Mouse (Mus musculus) myocyte (in vitro differentiated cells): ENCODE data around the gene Thsd7a. TPM values are rescaled to one million over a fixed set of nuclear protein-coding genes. Genes with fewer than 3 reads are reported as not detected.

Experiments
- H3K27me3 ChIP-seq: one replicate; pipeline ENCODE4 v1.6.1; 2011; ENCODE audit not compliant: control insufficient read depth, insufficient read depth, insufficient read length
- H3K36me3 ChIP-seq: one replicate; pipeline ENCODE4 v1.6.1; 2011; ENCODE audit not compliant: control insufficient read depth, insufficient read depth
- H3K4me2 ChIP-seq: one replicate; pipeline ENCODE4 v1.6.1; 2011; ENCODE audit warnings: low read depth, control low read depth
- H3K4me3 ChIP-seq: one replicate; pipeline ENCODE4 v1.5.1; 2011; ENCODE audit warnings: mild to moderate bottlenecking, control low read depth, moderate library complexity
- H3K79me2 ChIP-seq: one replicate; pipeline ENCODE4 v1.6.1; 2011; ENCODE audit not compliant: control insufficient read depth, insufficient read depth
- H3ac ChIP-seq: one replicate; pipeline ENCODE4 v1.6.1; 2011; ENCODE audit not compliant: control insufficient read depth, insufficient read length
- CEBPB ChIP-seq: IDR thresholded peaks from 2 replicates; pipeline ENCODE4 v1.6.1; 2011; ENCODE audit warnings: mild to moderate bottlenecking, moderate library complexity; ENCODE audit not compliant: poor library complexity, insufficient read depth, severe bottlenecking
- E2F4 ChIP-seq: IDR thresholded peaks from one replicate; pipeline ENCODE4 v1.6.1; 2011; ENCODE audit warnings: mild to moderate bottlenecking, control low read depth, moderate library complexity; ENCODE audit not compliant: insufficient read depth
- MAX ChIP-seq: IDR thresholded peaks from one replicate; pipeline ENCODE4 v1.6.1; 2011; ENCODE audit warnings: low read depth, mild to moderate bottlenecking, control low read depth
- MYOD1 ChIP-seq, 3 experiments: IDR thresholded peaks; one replicate each; pipeline ENCODE4 v1.6.1; 2011; ENCODE audit warnings: control low read depth in 2 of 3, low read depth in 2 of 3, mild to moderate bottlenecking in 2 of 3, moderate library complexity in 1 of 3; ENCODE audit not compliant: insufficient read length in 2 of 3, control insufficient read depth in 1 of 3
- MYOG ChIP-seq, 3 experiments: IDR thresholded peaks; one replicate each; pipeline ENCODE4 v1.6.1; 2011; ENCODE audit warnings: control low read depth in 2 of 3, low read depth in 2 of 3, mild to moderate bottlenecking in 2 of 3; ENCODE audit not compliant: insufficient read length in 2 of 3, control insufficient read depth in 1 of 3, insufficient read depth in 1 of 3
- POLR2A ChIP-seq: IDR thresholded peaks from one replicate; pipeline ENCODE4 v1.6.1; 2011; ENCODE audit warnings: low read depth, mild to moderate bottlenecking, control low read depth, moderate library complexity; ENCODE audit not compliant: insufficient read length
- POLR2AphosphoS2 ChIP-seq: IDR thresholded peaks from one replicate; pipeline ENCODE4 v1.6.1; 2011; ENCODE audit warnings: low read depth, control low read depth; ENCODE audit not compliant: insufficient read length
- REST ChIP-seq: IDR thresholded peaks from one replicate; pipeline ENCODE4 v1.6.1; 2011; ENCODE audit warnings: mild to moderate bottlenecking, control low read depth, moderate library complexity; ENCODE audit not compliant: insufficient read depth, insufficient read length
- SRF ChIP-seq: IDR thresholded peaks from one replicate; pipeline ENCODE4 v1.6.1; 2011; ENCODE audit warnings: low read depth; ENCODE audit not compliant: control insufficient read depth, insufficient read length
- TCF12 ChIP-seq: IDR thresholded peaks from one replicate; pipeline ENCODE4 v1.6.1; 2011; ENCODE audit warnings: mild to moderate bottlenecking, control low read depth; ENCODE audit not compliant: poor library complexity, insufficient read depth, severe bottlenecking
- TCF3 ChIP-seq: IDR thresholded peaks from one replicate; pipeline ENCODE4 v1.6.1; 2011; ENCODE audit warnings: low read depth, control low read depth; ENCODE audit not compliant: insufficient read length
- USF1 ChIP-seq: IDR thresholded peaks from one replicate; pipeline ENCODE4 v1.6.1; 2011; ENCODE audit warnings: low read depth, mild to moderate bottlenecking, control low read depth, moderate library complexity
- polyA plus RNA-seq: library from polyadenylated mRNA; unstranded; fragments of >200 nt; fragmentation: generic; extraction: Trizol; gene quantifications from one replicate; pipeline ENCODE4 v1.2.1, GENCODE M21; 2012; ENCODE audit warnings: missing spikeins

Gene Thsd7a
- polyA plus RNA-seq, 1 experiment: 5.0 TPM

GRCm38 (mm10) chr6:12481527-12482163 is 267.6 kb downstream of the Thsd7a start:
- Histone ChIP-seq H3K4me3 (no peak overlapping the region), H3K4me2 (no peak overlapping the region), H3K27me3 (no peaks in the 10 kb centered on the region), H3K36me3 (no peaks in the 10 kb centered on the region), H3ac (no peak overlapping the region), H3K79me2 (no peaks in the 10 kb centered on the region)
- TF ChIP-seq POLR2A: no peak
- no peak for TF ChIP-seq USF1
- TF ChIP-seq CEBPB: no peak
- no peak for TF ChIP-seq MAX
- TF ChIP-seq TCF3: no peak
- no peak for TF ChIP-seq TCF12
- TF ChIP-seq REST: no peak
- no peak for TF ChIP-seq MYOG (IDR thresholded peaks at IDR 0.05; ENCODE audit: control insufficient read depth in 1 of 3, insufficient read depth in 1 of 3, insufficient read length in 2 of 3, low read depth in 2 of 3)
- TF ChIP-seq MYOD1 (IDR thresholded peaks at IDR 0.05; ENCODE audit: control insufficient read depth in 1 of 3, insufficient read length in 2 of 3, low read depth in 2 of 3): no peak
- TF ChIP-seq E2F4: no peak
- TF ChIP-seq POLR2AphosphoS2: no peak

GRCm38 (mm10) chr6:12478359-12478758 is 270.9 kb downstream of the Thsd7a start:
- Histone ChIP-seq H3ac (no peak overlapping the region), H3K79me2 (no peaks in the 10 kb centered on the region), H3K27me3 (no peaks in the 10 kb centered on the region), H3K36me3 (no peaks in the 10 kb centered on the region), H3K4me2 (no peak overlapping the region), H3K4me3 (no peak overlapping the region)
- TF ChIP-seq USF1 (no peak), MAX (no peak), SRF (no peak), CEBPB (no peak), MYOD1 (IDR thresholded peaks at IDR 0.05; ENCODE audit: control insufficient read depth in 1 of 3, insufficient read length in 2 of 3, low read depth in 2 of 3) (no peak), MYOG (IDR thresholded peaks at IDR 0.05; ENCODE audit: control insufficient read depth in 1 of 3, insufficient read depth in 1 of 3, insufficient read length in 2 of 3, low read depth in 2 of 3) (no peak), POLR2AphosphoS2 (no peak), E2F4 (no peak), TCF12 (no peak), TCF3 (no peak), REST (no peak), POLR2A (no peak)

GRCm38 (mm10) chr6:12470935-12471334 is 278.3 kb downstream of the Thsd7a start:
- no peak overlapping the region for H3K4me2 ChIP-seq
- no peak overlapping the region for H3K4me3 ChIP-seq
- no peak for TF ChIP-seq POLR2A
- no peak for TF ChIP-seq E2F4
- no peak for TF ChIP-seq MYOD1 (IDR thresholded peaks at IDR 0.05; ENCODE audit: control insufficient read depth in 1 of 3, insufficient read length in 2 of 3, low read depth in 2 of 3)
- H3K36me3 ChIP-seq: no peaks in the 10 kb centered on the region
- H3K79me2 ChIP-seq: no peaks in the 10 kb centered on the region
- no peaks in the 10 kb centered on the region for H3K27me3 ChIP-seq
- no peak overlapping the region for H3ac ChIP-seq

- Histone ChIP-seq H3K79me2 (no peaks in the 10 kb centered on the region), H3K36me3 (no peaks in the 10 kb centered on the region), H3K27me3 (no peaks in the 10 kb centered on the region), H3K4me2 (no peak overlapping the region), H3ac (no peak overlapping the region), H3K4me3 (no peak overlapping the region)
- no peak for TF ChIP-seq MYOD1 (IDR thresholded peaks at IDR 0.05; ENCODE audit: control insufficient read depth in 1 of 3, insufficient read length in 2 of 3, low read depth in 2 of 3)
- no peak for TF ChIP-seq MAX
- no peak for TF ChIP-seq E2F4
- no peak for TF ChIP-seq TCF12
- no peak for TF ChIP-seq SRF
- no peak for TF ChIP-seq CEBPB
- TF ChIP-seq POLR2A: no peak
These were observed 281.7 kb downstream of the Thsd7a start for GRCm38 (mm10) chr6:12467339-12468124.

- TF ChIP-seq CEBPB (peak; percentile 61; the same call in 1 of the 2 replicates), SRF (no peak), POLR2AphosphoS2 (no peak), USF1 (no peak), POLR2A (no peak)
- no peaks in the 10 kb centered on the region for H3K36me3 ChIP-seq
- no peak overlapping the region for H3K4me2 ChIP-seq
- no peak overlapping the region for H3ac ChIP-seq
- no peaks in the 10 kb centered on the region for H3K79me2 ChIP-seq
- H3K4me3 ChIP-seq: no peak overlapping the region
- H3K27me3 ChIP-seq: no peaks in the 10 kb centered on the region
These were observed 290.4 kb downstream of the Thsd7a start for GRCm38 (mm10) chr6:12458841-12459240.
